Mouse (Mus musculus) forebrain, postnatal 0 days (tissue): Measurements from ENCODE around the gene Gpatch8. TPM values are rescaled to one million over a fixed set of nuclear protein-coding genes. Genes with fewer than 3 reads are reported as not detected.
A peak's percentile ranks its signal among the peaks of the same experiment; 100 is the strongest.
"Not testable (repeated sequence)": the region's sequence is repeated elsewhere in the genome, so short reads cannot be mapped to it uniquely, and the experiment has no call there.

ENCODE experiments used
- ATAC-seq: fragments of 200-750 bp; cut with Nextera tagmentation; 2 replicates; pipeline ENCODE4 v1.8.0; 2017; ENCODE audit warnings: mild to moderate bottlenecking, moderate library complexity
- DNase-seq: peaks from one replicate; pipeline ENCODE4 v3.0.0-alpha.2; 2015
- H3K27ac ChIP-seq: fragments of 300-500 bp; sonication (generic); 2 replicates; pipeline ENCODE4 v1.5.1; 2014; ENCODE audit warnings: low read depth, mild to moderate bottlenecking, antibody characterized with exemption, low read length, moderate library complexity, mixed read lengths
- H3K27me3 ChIP-seq: fragments of 300-500 bp; sonication (generic); 2 replicates; pipeline ENCODE4 v1.6.1; 2014; ENCODE audit warnings: mild to moderate bottlenecking, low read length, mixed read lengths; ENCODE audit not compliant: insufficient read depth
- H3K36me3 ChIP-seq: fragments of 300-500 bp; sonication (generic); 2 replicates; pipeline ENCODE4 v1.6.1; 2014; ENCODE audit warnings: mild to moderate bottlenecking, moderate library complexity; ENCODE audit not compliant: insufficient read depth
- H3K4me1 ChIP-seq: fragments of 300-500 bp; sonication (generic); 2 replicates; pipeline ENCODE4 v1.6.1; 2014; ENCODE audit warnings: antibody characterized with exemption; ENCODE audit not compliant: insufficient read depth
- H3K4me2 ChIP-seq: fragments of 300-500 bp; sonication (generic); 2 replicates; pipeline ENCODE4 v1.6.1; 2014; ENCODE audit warnings: low read depth, mild to moderate bottlenecking, moderate library complexity
- H3K4me3 ChIP-seq: fragments of 300-500 bp; sonication (generic); 2 replicates; pipeline ENCODE4 v1.5.1; 2014; ENCODE audit warnings: low read depth, low read length, mixed read lengths
- H3K9ac ChIP-seq: fragments of 300-500 bp; sonication (generic); 2 replicates; pipeline ENCODE4 v1.6.1; 2014; ENCODE audit warnings: mild to moderate bottlenecking
- H3K9me3 ChIP-seq: fragments of 300-500 bp; sonication (generic); 2 replicates; pipeline ENCODE4 v1.6.1; 2016; ENCODE audit warnings: low read length
- CTCF ChIP-seq: sonication (generic); IDR thresholded peaks from 2 replicates; pipeline ENCODE4 v1.5.1; 2016; ENCODE audit warnings: antibody characterized with exemption, control low read depth, low read depth
- WGBS: fragments of 180-500 bp; shearing (Covaris S2); extraction: QIAGEN DNeasy Blood & Tissue Kit; methylation state at CpG from one replicate; pipeline ENCODE4 v1.1.7; 2014; 5-methylcytosine and 5-hydroxymethylcytosine counted together
- polyA plus RNA-seq: library from polyadenylated mRNA; unstranded; fragments of >200 nt; fragmentation: Nextera tagmentation; extraction: Ambion mirVana; gene quantifications from 2 replicates; pipeline ENCODE4 v1.2.1, GENCODE M21; 2015
- total RNA-seq: library from RNA; depleted of rRNA; stranded (reverse); fragments of >200 nt; gene quantifications from 2 replicates; pipeline ENCODE4 v1.2.3, GENCODE M21; 2014

The Gpatch8 gene
- total and polyA plus RNA-seq, 2 experiments from 2014 or later: 29.5 to 45.5 TPM

- DNase-seq (no peak), ATAC-seq (no peak)
- H3K27me3 ChIP-seq: no peaks in the 10 kb centered on the region
- WGBS: 93% methylated on average over 4 of the region's 5 CpGs
- no peak overlapping the region for H3K27ac ChIP-seq
- H3K4me1 ChIP-seq: peaks cover 10% of the 10 kb centered on the region; the same call in 1 of the 2 replicates
- H3K4me2 ChIP-seq: no peak overlapping the region
- H3K9me3 ChIP-seq: no peaks in the 10 kb centered on the region
- H3K9ac ChIP-seq: no peak overlapping the region
- H3K36me3 ChIP-seq: no peaks in the 10 kb centered on the region
- H3K4me3 ChIP-seq: no peak overlapping the region
- TF ChIP-seq CTCF: no peak
These were observed 2.5 kb upstream of the Gpatch8 start for GRCm38 (mm10) chr11:102558704-102559103.

- Histone ChIP-seq H3K4me1 (peaks cover 12% of the 10 kb centered on the region; the same call in 1 of the 2 replicates), H3K27me3 (no peaks in the 10 kb centered on the region), H3K27ac (no peak overlapping the region), H3K9me3 (no peaks in the 10 kb centered on the region), H3K9ac (no peak overlapping the region), H3K4me3 (no peak overlapping the region), H3K36me3 (no peaks in the 10 kb centered on the region), H3K4me2 (no peak overlapping the region)
- TF ChIP-seq CTCF: no peak
- WGBS: 92% methylated on average over 1 of the region's 1 CpGs
- DNase-seq (no peak), ATAC-seq (no peak)
These were observed 1.2 kb upstream of the Gpatch8 start for GRCm38 (mm10) chr11:102557386-102557785.

- H3K4me1 ChIP-seq: peaks cover 12% of the 10 kb centered on the region; the same call in 1 of the 2 replicates
- no peak for TF ChIP-seq CTCF
- ATAC-seq: no peak; the same call in 1 of the 2 replicates
- peak overlapping the region; percentile 100 for H3K4me3 ChIP-seq
- no peaks in the 10 kb centered on the region for H3K9me3 ChIP-seq
- H3K27me3 ChIP-seq: no peaks in the 10 kb centered on the region
- H3K36me3 ChIP-seq: no peaks in the 10 kb centered on the region
- 18% methylated on average over 3 of the region's 3 CpGs for WGBS
- DNase-seq: no peak
- peak overlapping the region; percentile 98 for H3K27ac ChIP-seq
- no peak overlapping the region for H3K9ac ChIP-seq
- H3K4me2 ChIP-seq: peak overlapping the region; percentile 49
These were observed 503 bp upstream of the Gpatch8 start for GRCm38 (mm10) chr11:102556716-102557074.

- no peaks in the 10 kb centered on the region for H3K9me3 ChIP-seq
- TF ChIP-seq CTCF: no peak
- peak overlapping the region; percentile 49 for H3K4me2 ChIP-seq
- no peaks in the 10 kb centered on the region for H3K27me3 ChIP-seq
- H3K9ac ChIP-seq: peak overlapping the region; percentile 94
- 2% methylated on average over 39 of the region's 39 CpGs for WGBS
- ATAC-seq (peak; percentile 42), DNase-seq (peak; percentile 50)
- no peaks in the 10 kb centered on the region for H3K36me3 ChIP-seq
- H3K4me1 ChIP-seq: peaks cover 12% of the 10 kb centered on the region; the same call in 1 of the 2 replicates
- peak overlapping the region; percentile 98 for H3K27ac ChIP-seq
- H3K4me3 ChIP-seq: peak overlapping the region; percentile 100
These were observed 677 bp downstream of the Gpatch8 start for GRCm38 (mm10) chr11:102555400-102556030.

- no peaks in the 10 kb centered on the region for H3K9me3 ChIP-seq
- DNase-seq (no peak), ATAC-seq (no peak)
- H3K4me3 ChIP-seq: no peak overlapping the region
- no peak overlapping the region for H3K9ac ChIP-seq
- no peak for TF ChIP-seq CTCF
- H3K36me3 ChIP-seq: no peaks in the 10 kb centered on the region
- no peak overlapping the region for H3K4me2 ChIP-seq
- H3K27ac ChIP-seq: no peak overlapping the region
- no peaks in the 10 kb centered on the region for H3K27me3 ChIP-seq
- 99% methylated on average over 3 of the region's 3 CpGs for WGBS
- peaks cover 12% of the 10 kb centered on the region; the same call in 1 of the 2 replicates for H3K4me1 ChIP-seq
These were observed 4.1 kb downstream of the Gpatch8 start for GRCm38 (mm10) chr11:102552051-102552450.

- Histone ChIP-seq H3K9ac (no peak overlapping the region), H3K27me3 (no peaks in the 10 kb centered on the region), H3K27ac (no peak overlapping the region), H3K4me1 (peaks cover 12% of the 10 kb centered on the region; the same call in 1 of the 2 replicates), H3K4me2 (no peak overlapping the region), H3K36me3 (no peaks in the 10 kb centered on the region), H3K4me3 (no peak overlapping the region), H3K9me3 (no peaks in the 10 kb centered on the region)
- ATAC-seq (no peak), DNase-seq (no peak)
- TF ChIP-seq CTCF: no peak
These were observed 5.0 kb downstream of the Gpatch8 start for GRCm38 (mm10) chr11:102551176-102551575.

- no peak for DNase-seq
- Histone ChIP-seq H3K27me3 (no peaks in the 10 kb centered on the region), H3K9me3 (no peaks in the 10 kb centered on the region), H3K4me1 (no peaks in the 10 kb centered on the region), H3K36me3 (peaks cover 4% of the 10 kb centered on the region; the same call in 1 of the 2 replicates), H3K27ac (no peak overlapping the region), H3K4me3 (no peak overlapping the region), H3K9ac (no peak overlapping the region), H3K4me2 (no peak overlapping the region)
- no peak for TF ChIP-seq CTCF
- WGBS: 92% methylated on average over 5 of the region's 5 CpGs
- no peak for ATAC-seq
These were observed 14.7 kb downstream of the Gpatch8 start for GRCm38 (mm10) chr11:102541471-102541870.

- not testable (repeated sequence) for H3K4me3 ChIP-seq, H3K27ac ChIP-seq, ATAC-seq, H3K4me1 ChIP-seq, H3K9me3 ChIP-seq, H3K36me3 ChIP-seq, H3K27me3 ChIP-seq, H3K4me2 ChIP-seq, H3K9ac ChIP-seq, DNase-seq
These were observed 15.9 kb downstream of the Gpatch8 start for GRCm38 (mm10) chr11:102540286-102540685.
